Mouse (Mus musculus): ENCODE results near the gene Eid2b. TPM values are rescaled to one million over a fixed set of nuclear protein-coding genes. Genes with fewer than 3 reads are reported as not detected.
A peak's percentile ranks its signal among the peaks of the same experiment; 100 is the strongest.

Gene Eid2b
- polyA plus RNA-seq, 1 experiment: 4.1 TPM

DNA sequence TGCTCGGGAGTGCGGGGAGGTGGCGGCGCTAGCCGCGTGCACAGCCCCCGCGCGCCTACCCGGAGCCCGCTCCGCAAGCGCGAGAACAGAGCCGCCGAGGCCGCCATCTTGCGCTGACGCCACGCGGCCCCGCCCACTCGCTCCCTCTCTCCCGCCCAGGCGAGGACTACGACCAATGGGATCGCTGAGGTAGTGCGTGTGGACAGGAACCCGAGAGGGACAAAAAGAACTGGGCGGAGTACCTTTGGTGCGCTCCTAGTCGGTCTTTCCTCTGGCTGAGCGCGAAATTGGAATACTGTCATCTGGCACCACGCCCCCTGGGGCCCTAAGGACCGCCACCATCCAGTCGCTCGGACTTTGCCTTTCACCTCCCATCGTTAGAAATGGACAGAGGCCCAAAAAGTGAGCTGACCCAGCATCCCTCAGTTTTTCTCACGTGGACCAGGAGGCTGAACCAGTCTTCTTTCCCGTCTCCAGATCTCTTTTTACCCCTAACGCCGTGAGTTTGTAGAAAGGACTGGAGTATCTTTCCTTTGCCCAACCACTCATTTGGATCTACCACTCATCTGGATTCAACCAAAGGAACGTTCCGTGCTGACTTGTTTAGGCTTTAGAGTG, 34.5 kb downstream of the Eid2b start, which contains the start of gene Timm50:
Gene Timm50 (minus strand): TSS at position 147 of the 618 bp plus-strand sequence.
- Histone ChIP-seq H3K4me1 (ENCODE audit: control insufficient read depth, insufficient read depth, insufficient read length) (peaks cover 4% of the 10 kb centered on the region; the same call in 1 of the 2 replicates), H3K36me3 (ENCODE audit: control insufficient read depth, insufficient read depth, low read length) (peaks cover 36% of the 10 kb centered on the region), H3K27me3 (ENCODE audit: control insufficient read depth, insufficient read depth, low read length) (no peaks in the 10 kb centered on the region), H3K27ac (ENCODE audit: insufficient read depth, low read length) (no peak within 1 kb of the TSS), H3K4me3 (ENCODE audit: extremely low read depth, insufficient read depth, insufficient read length) (peak within 1 kb of the TSS; percentile 77)
- under 1% methylated on average over 45 of the region's 45 CpGs for WGBS
- TF ChIP-seq CTCF (IDR thresholded peaks at IDR 0.05; ENCODE audit: extremely low read depth, insufficient read depth, insufficient read length, insufficient replicate concordance) (no peak), POLR2A (IDR thresholded peaks at IDR 0.05; ENCODE audit: low read depth, low read length) (no peak)
- peak; percentile 85 to 97 for DNase-seq (ENCODE audit: low read depth in 1 of 2, low spot score in 2 of 2)

GRCm38 (mm10) chr7:28318036-28318435, 40.5 kb downstream of the Eid2b start:
- H3K36me3 ChIP-seq (ENCODE audit: control insufficient read depth, insufficient read depth, low read length): peaks cover 59% of the 10 kb centered on the region

DNA sequence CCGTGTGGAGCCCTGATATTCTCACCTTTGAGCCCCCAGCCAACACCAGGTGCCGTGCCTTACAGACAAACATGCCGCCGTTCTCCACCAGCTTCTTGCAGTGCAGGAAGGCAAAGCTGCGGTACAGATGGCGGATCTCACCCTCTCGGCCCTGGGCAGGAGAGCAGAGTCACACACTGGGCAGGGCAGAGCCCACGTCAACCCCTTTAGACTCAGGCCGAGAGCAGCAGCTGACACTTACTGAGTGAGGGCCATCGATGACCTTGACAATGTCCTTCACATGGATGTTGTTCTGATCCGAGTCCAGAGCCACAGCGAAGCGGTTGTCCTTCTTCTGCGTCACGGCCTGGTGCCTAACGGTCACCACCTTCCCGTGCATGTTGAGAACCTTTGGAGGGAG, 41.2 kb downstream of the Eid2b start:
- H3K27me3 ChIP-seq (ENCODE audit: control insufficient read depth, insufficient read depth, low read length): no peaks in the 10 kb centered on the region
- WGBS: 95% methylated on average over 17 of the region's 17 CpGs
- no peak for TF ChIP-seq POLR2A (IDR thresholded peaks at IDR 0.05; ENCODE audit: low read depth, low read length)
- TF ChIP-seq CTCF (IDR thresholded peaks at IDR 0.05; ENCODE audit: extremely low read depth, insufficient read depth, insufficient read length, insufficient replicate concordance): no peak
- H3K27ac ChIP-seq (ENCODE audit: insufficient read depth, low read length): no peak overlapping the region
- H3K4me3 ChIP-seq (ENCODE audit: extremely low read depth, insufficient read depth, insufficient read length): no peak overlapping the region
- no peaks in the 10 kb centered on the region for H3K4me1 ChIP-seq (ENCODE audit: control insufficient read depth, insufficient read depth, insufficient read length)
- H3K36me3 ChIP-seq (ENCODE audit: control insufficient read depth, insufficient read depth, low read length): peaks cover 66% of the 10 kb centered on the region
- DNase-seq (ENCODE audit: low read depth in 1 of 2, low spot score in 2 of 2): no peak

More at GRCm38 (mm10) chr7:28318036-28318435, 40.5 kb downstream of the Eid2b start:
- H3K27me3 ChIP-seq (ENCODE audit: control insufficient read depth, insufficient read depth, low read length): no peaks in the 10 kb centered on the region
- no peak for DNase-seq (ENCODE audit: low read depth in 1 of 2, low spot score in 2 of 2)
- no peaks in the 10 kb centered on the region for H3K4me1 ChIP-seq (ENCODE audit: control insufficient read depth, insufficient read depth, insufficient read length)
- 85% methylated on average over 3 of the region's 3 CpGs for WGBS
- TF ChIP-seq POLR2A (IDR thresholded peaks at IDR 0.05; ENCODE audit: low read depth, low read length) (no peak), CTCF (IDR thresholded peaks at IDR 0.05; ENCODE audit: extremely low read depth, insufficient read depth, insufficient read length, insufficient replicate concordance) (no peak)
- H3K4me3 ChIP-seq (ENCODE audit: extremely low read depth, insufficient read depth, insufficient read length): no peak overlapping the region
- H3K27ac ChIP-seq (ENCODE audit: insufficient read depth, low read length): no peak overlapping the region

DNA sequence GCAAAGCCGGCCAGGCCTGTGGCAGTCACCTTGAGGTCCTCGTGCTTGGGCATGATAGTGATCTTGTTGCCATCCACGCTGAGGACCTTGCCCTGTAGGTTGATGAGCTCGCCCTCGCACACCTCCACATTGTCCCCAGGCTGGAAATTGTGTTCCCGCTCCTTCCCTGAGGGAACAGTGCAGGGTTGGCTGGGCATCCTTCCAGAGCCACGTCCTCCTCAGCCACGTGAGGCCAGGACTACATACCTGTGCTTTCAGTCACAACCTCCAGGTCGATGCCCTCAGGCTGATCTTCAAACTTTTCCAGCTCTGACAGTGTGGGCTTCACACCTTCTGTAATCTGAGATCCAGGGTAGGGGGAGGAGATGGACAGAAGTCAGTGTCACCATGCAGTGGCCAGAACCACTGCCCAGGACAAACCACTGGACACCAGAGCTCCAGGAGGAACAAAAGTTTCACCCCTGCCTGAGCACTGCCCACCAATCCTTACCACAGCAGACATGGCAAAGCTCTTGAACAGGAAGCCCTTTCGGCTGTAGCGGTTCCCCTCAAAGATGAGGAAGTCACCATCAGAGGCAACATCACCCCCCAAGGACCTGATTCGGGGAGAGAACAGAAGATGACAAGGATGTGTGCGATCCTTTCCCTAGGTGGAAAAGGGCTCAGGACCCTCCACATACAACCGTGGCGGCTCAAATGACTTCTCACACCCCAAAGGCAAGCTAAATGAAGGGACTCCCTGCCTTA, 44.6 kb downstream of the Eid2b start:
- no peak for DNase-seq (ENCODE audit: low read depth in 1 of 2, low spot score in 2 of 2)
- 66% methylated on average over 15 of the region's 15 CpGs for WGBS
- no peak overlapping the region for H3K27ac ChIP-seq (ENCODE audit: insufficient read depth, low read length)

DNA sequence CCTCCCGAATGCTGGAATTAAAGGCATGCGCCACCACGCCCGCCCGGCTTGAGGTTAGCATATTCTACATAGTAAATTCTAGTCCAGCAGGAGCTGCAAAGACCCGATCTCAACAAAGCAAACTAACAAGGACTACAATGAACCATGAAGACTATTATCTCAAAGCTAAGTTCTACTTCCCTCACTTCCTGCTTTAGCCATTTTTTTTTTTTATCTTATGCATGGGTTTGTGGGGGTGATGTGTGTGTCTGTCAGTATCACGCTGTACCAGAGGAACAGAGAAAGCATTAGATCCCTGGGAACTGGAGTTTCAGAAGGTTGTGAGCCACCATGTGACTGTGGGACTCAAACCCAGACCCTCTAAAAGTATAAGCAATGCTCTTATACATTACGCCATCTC, 47.8 kb downstream of the Eid2b start:
- no peak for DNase-seq (ENCODE audit: low read depth in 1 of 2, low spot score in 2 of 2)
- Histone ChIP-seq H3K27me3 (ENCODE audit: control insufficient read depth, insufficient read depth, low read length) (no peaks in the 10 kb centered on the region), H3K4me3 (ENCODE audit: extremely low read depth, insufficient read depth, insufficient read length) (no peak overlapping the region), H3K27ac (ENCODE audit: insufficient read depth, low read length) (no peak overlapping the region), H3K36me3 (ENCODE audit: control insufficient read depth, insufficient read depth, low read length) (peaks cover 54% of the 10 kb centered on the region), H3K4me1 (ENCODE audit: control insufficient read depth, insufficient read depth, insufficient read length) (no peaks in the 10 kb centered on the region)
- WGBS: 95% methylated on average over 8 of the region's 8 CpGs
- TF ChIP-seq CTCF (IDR thresholded peaks at IDR 0.05; ENCODE audit: extremely low read depth, insufficient read depth, insufficient read length, insufficient replicate concordance) (no peak), POLR2A (IDR thresholded peaks at IDR 0.05; ENCODE audit: low read depth, low read length) (no peak)

More for the DNA sequence above, 44.6 kb downstream of the Eid2b start:
- Histone ChIP-seq H3K4me3 (ENCODE audit: extremely low read depth, insufficient read depth, insufficient read length) (no peak overlapping the region), H3K36me3 (ENCODE audit: control insufficient read depth, insufficient read depth, low read length) (peaks cover 57% of the 10 kb centered on the region), H3K4me1 (ENCODE audit: control insufficient read depth, insufficient read depth, insufficient read length) (no peaks in the 10 kb centered on the region), H3K27me3 (ENCODE audit: control insufficient read depth, insufficient read depth, low read length) (no peaks in the 10 kb centered on the region)
- no peak for TF ChIP-seq CTCF (IDR thresholded peaks at IDR 0.05; ENCODE audit: extremely low read depth, insufficient read depth, insufficient read length, insufficient replicate concordance)
- TF ChIP-seq POLR2A (IDR thresholded peaks at IDR 0.05; ENCODE audit: low read depth, low read length): no peak

- no peak overlapping the region for H3K4me3 ChIP-seq (ENCODE audit: extremely low read depth, insufficient read depth, insufficient read length)
- peaks cover 60% of the 10 kb centered on the region for H3K36me3 ChIP-seq (ENCODE audit: control insufficient read depth, insufficient read depth, low read length)
- no peaks in the 10 kb centered on the region for H3K4me1 ChIP-seq (ENCODE audit: control insufficient read depth, insufficient read depth, insufficient read length)
- WGBS: 92% methylated on average over 4 of the region's 4 CpGs
- no peaks in the 10 kb centered on the region for H3K27me3 ChIP-seq (ENCODE audit: control insufficient read depth, insufficient read depth, low read length)
- H3K27ac ChIP-seq (ENCODE audit: insufficient read depth, low read length): no peak overlapping the region
- no peak for DNase-seq (ENCODE audit: low read depth in 1 of 2, low spot score in 2 of 2)
- TF ChIP-seq POLR2A (IDR thresholded peaks at IDR 0.05; ENCODE audit: low read depth, low read length) (no peak), CTCF (IDR thresholded peaks at IDR 0.05; ENCODE audit: extremely low read depth, insufficient read depth, insufficient read length, insufficient replicate concordance) (no peak)
These were observed 48.9 kb downstream of the Eid2b start for GRCm38 (mm10) chr7:28326457-28326856.

GRCm38 (mm10) chr7:28328260-28328659, 50.7 kb downstream of the Eid2b start:
- H3K36me3 ChIP-seq (ENCODE audit: control insufficient read depth, insufficient read depth, low read length): peaks cover 44% of the 10 kb centered on the region
- H3K4me3 ChIP-seq (ENCODE audit: extremely low read depth, insufficient read depth, insufficient read length): no peak overlapping the region
- WGBS: 93% methylated on average over 2 of the region's 2 CpGs
- TF ChIP-seq CTCF (IDR thresholded peaks at IDR 0.05; ENCODE audit: extremely low read depth, insufficient read depth, insufficient read length, insufficient replicate concordance) (no peak), POLR2A (IDR thresholded peaks at IDR 0.05; ENCODE audit: low read depth, low read length) (no peak)
- no peaks in the 10 kb centered on the region for H3K27me3 ChIP-seq (ENCODE audit: control insufficient read depth, insufficient read depth, low read length)
- no peak overlapping the region for H3K27ac ChIP-seq (ENCODE audit: insufficient read depth, low read length)
- DNase-seq (ENCODE audit: low read depth in 1 of 2, low spot score in 2 of 2): no peak
- no peaks in the 10 kb centered on the region for H3K4me1 ChIP-seq (ENCODE audit: control insufficient read depth, insufficient read depth, insufficient read length)

Other genes with a start within 250 kb of the Eid2b start
- 60.4 and 68.1 TPM in 2 replicates for gene Psmc4, start 227.6 kb upstream of the Eid2b start, polyA plus RNA-seq (2012; rRNA removed)
- gene Fcgbp, start 206.5 kb upstream of the Eid2b start, polyA plus RNA-seq (2012; rRNA removed): 0.46 and 1.2 TPM in 2 replicates
- not detected in 2 replicates for gene 9530053A07Rik, start 148.3 kb upstream of the Eid2b start, polyA plus RNA-seq (2012; rRNA removed)
- gene Fbl, start 108.0 kb upstream of the Eid2b start, polyA plus RNA-seq (2012; rRNA removed): 49.5 and 52.2 TPM in 2 replicates
- gene Dyrk1b, start 98.3 kb upstream of the Eid2b start, polyA plus RNA-seq (2012; rRNA removed): 22.4 and 29.4 TPM in 2 replicates
- gene Eid2, start 9.9 kb upstream of the Eid2b start, polyA plus RNA-seq (2012; rRNA removed): 2.4 and 3.5 TPM in 2 replicates
- gene Selenov, start 13.4 kb downstream of the Eid2b start, polyA plus RNA-seq (2012; rRNA removed): not detected in 2 replicates
- not detected in 2 replicates for gene Dll3, start 24.5 kb downstream of the Eid2b start, polyA plus RNA-seq (2012; rRNA removed)
- gene Timm50, start 34.3 kb downstream of the Eid2b start, polyA plus RNA-seq (2012; rRNA removed): 37.9 and 45.7 TPM in 2 replicates
- 112 and 120 TPM in 2 replicates for gene Supt5, start 61.0 kb downstream of the Eid2b start, polyA plus RNA-seq (2012; rRNA removed)
- 1,505 and 1,761 TPM in 2 replicates for gene Rps16, start 72.9 kb downstream of the Eid2b start, polyA plus RNA-seq (2012; rRNA removed)
- 64.0 and 66.4 TPM in 2 replicates for gene Plekhg2, start 94.9 kb downstream of the Eid2b start, polyA plus RNA-seq (2012; rRNA removed)
- 106 and 138 TPM in 2 replicates for gene Zfp36, start 102.5 kb downstream of the Eid2b start, polyA plus RNA-seq (2012; rRNA removed)
- gene Med29, start 115.0 kb downstream of the Eid2b start, polyA plus RNA-seq (2012; rRNA removed): 26.6 and 31.5 TPM in 2 replicates
- 85.1 and 88.6 TPM in 2 replicates for gene Paf1, start 115.2 kb downstream of the Eid2b start, polyA plus RNA-seq (2012; rRNA removed)
- gene Gmfg, start 159.7 kb downstream of the Eid2b start, polyA plus RNA-seq (2012; rRNA removed): 43.1 and 46.2 TPM in 2 replicates
- 2.7 and 3.3 TPM in 2 replicates for gene Lrfn1, start 174.2 kb downstream of the Eid2b start, polyA plus RNA-seq (2012; rRNA removed)
- not detected in 2 replicates for gene Ifnl2, start 232.7 kb downstream of the Eid2b start, polyA plus RNA-seq (2012; rRNA removed)
- not detected in 2 replicates for gene Ifnl3, start 245.1 kb downstream of the Eid2b start, polyA plus RNA-seq (2012; rRNA removed)